Mouse (Mus musculus): ENCODE data around the gene Foxn3. TPM values are rescaled to one million over a fixed set of nuclear protein-coding genes. Genes with fewer than 3 reads are reported as not detected.

Foxn3 gene
- polyA plus RNA-seq, 1 experiment from 2014 or later: 95.8 TPM

DNA sequence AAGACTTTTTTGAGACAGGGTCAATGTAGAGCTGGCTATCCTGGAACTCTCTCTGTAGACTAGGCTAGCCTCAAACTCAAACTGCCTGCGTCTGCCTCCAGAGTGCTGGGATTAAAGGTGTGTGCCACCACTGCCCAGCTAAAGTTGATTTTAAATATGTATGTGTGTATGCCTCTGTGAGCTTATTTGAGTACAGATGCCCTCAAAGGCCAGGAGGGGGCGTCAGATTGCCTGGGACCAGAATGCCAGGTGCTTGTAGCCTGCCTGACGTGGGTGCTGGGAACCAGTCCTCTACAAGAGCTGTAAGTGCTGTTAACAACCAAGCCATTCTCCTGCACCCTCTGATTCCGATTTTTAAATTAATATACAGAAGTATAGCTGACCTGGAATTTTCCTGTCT, 23.2 kb downstream of the Foxn3 start:
- H3K4me1 ChIP-seq (ENCODE audit: control insufficient read depth, insufficient read depth, low read length): no peaks in the 10 kb centered on the region
- no peaks in the 10 kb centered on the region for H3K36me3 ChIP-seq (ENCODE audit: control insufficient read depth, insufficient read depth, low read length)
- H3K4me2 ChIP-seq (ENCODE audit: low read depth, low read length): no peak overlapping the region
- no peak overlapping the region for H3K27ac ChIP-seq (ENCODE audit: low read depth, low read length)
- H3K9me3 ChIP-seq (ENCODE audit: control insufficient read depth, low read length): no peaks in the 10 kb centered on the region
- ATAC-seq (ENCODE audit: low read depth): no peak
- H3K9ac ChIP-seq (replicated peaks; ENCODE audit: low read depth, low read length): no peak overlapping the region
- 94% methylated on average over 4 of the region's 4 CpGs for WGBS
- no peak overlapping the region for H3K4me3 ChIP-seq (ENCODE audit: low read depth, low read length)
- H3K27me3 ChIP-seq (ENCODE audit: control insufficient read depth, insufficient read depth, low read length): no peaks in the 10 kb centered on the region

- Histone ChIP-seq H3K4me3 (ENCODE audit: low read depth, low read length) (no peak overlapping the region), H3K27me3 (ENCODE audit: control insufficient read depth, insufficient read depth, low read length) (no peaks in the 10 kb centered on the region), H3K9ac (replicated peaks; ENCODE audit: low read depth, low read length) (no peak overlapping the region), H3K4me2 (ENCODE audit: low read depth, low read length) (no peak overlapping the region), H3K4me1 (ENCODE audit: control insufficient read depth, insufficient read depth, low read length) (no peaks in the 10 kb centered on the region), H3K36me3 (ENCODE audit: control insufficient read depth, insufficient read depth, low read length) (no peaks in the 10 kb centered on the region), H3K9me3 (ENCODE audit: control insufficient read depth, low read length) (no peaks in the 10 kb centered on the region), H3K27ac (ENCODE audit: low read depth, low read length) (no peak overlapping the region)
- 91% methylated on average over 6 of the region's 6 CpGs for WGBS
- no peak for ATAC-seq (ENCODE audit: low read depth)
Measured at GRCm38 (mm10) chr12:99537316-99537715, 26.1 kb downstream of the Foxn3 start.

GRCm38 (mm10) chr12:99536426-99536825, 27.0 kb downstream of the Foxn3 start:
- H3K4me3 ChIP-seq (ENCODE audit: low read depth, low read length): no peak overlapping the region
- H3K9ac ChIP-seq (replicated peaks; ENCODE audit: low read depth, low read length): no peak overlapping the region
- H3K4me2 ChIP-seq (ENCODE audit: low read depth, low read length): no peak overlapping the region
- no peaks in the 10 kb centered on the region for H3K4me1 ChIP-seq (ENCODE audit: control insufficient read depth, insufficient read depth, low read length)
- H3K36me3 ChIP-seq (ENCODE audit: control insufficient read depth, insufficient read depth, low read length): no peaks in the 10 kb centered on the region
- no peak for ATAC-seq (ENCODE audit: low read depth)
- no peaks in the 10 kb centered on the region for H3K9me3 ChIP-seq (ENCODE audit: control insufficient read depth, low read length)
- no peaks in the 10 kb centered on the region for H3K27me3 ChIP-seq (ENCODE audit: control insufficient read depth, insufficient read depth, low read length)
- 97% methylated on average over 5 of the region's 5 CpGs for WGBS
- no peak overlapping the region for H3K27ac ChIP-seq (ENCODE audit: low read depth, low read length)

- no peak overlapping the region for H3K9ac ChIP-seq (replicated peaks; ENCODE audit: low read depth, low read length)
- ATAC-seq (ENCODE audit: low read depth): no peak
- H3K4me3 ChIP-seq (ENCODE audit: low read depth, low read length): no peak overlapping the region
- WGBS: 92% methylated on average over 7 of the region's 7 CpGs
- H3K27me3 ChIP-seq (ENCODE audit: control insufficient read depth, insufficient read depth, low read length): no peaks in the 10 kb centered on the region
- no peak overlapping the region for H3K4me2 ChIP-seq (ENCODE audit: low read depth, low read length)
- H3K36me3 ChIP-seq (ENCODE audit: control insufficient read depth, insufficient read depth, low read length): no peaks in the 10 kb centered on the region
- 0 out of 2 replicates have a peak, but pooled peaks cover 2% of the 10 kb centered on the region for H3K4me1 ChIP-seq (ENCODE audit: control insufficient read depth, insufficient read depth, low read length)
- H3K27ac ChIP-seq (ENCODE audit: low read depth, low read length): no peak overlapping the region
- H3K9me3 ChIP-seq (ENCODE audit: control insufficient read depth, low read length): no peaks in the 10 kb centered on the region
Measured at GRCm38 (mm10) chr12:99532342-99532741, 31.0 kb downstream of the Foxn3 start.

GRCm38 (mm10) chr12:99529687-99530411, 33.5 kb downstream of the Foxn3 start:
- no peak overlapping the region for H3K4me2 ChIP-seq (ENCODE audit: low read depth, low read length)
- ATAC-seq (ENCODE audit: low read depth): no peak
- no peaks in the 10 kb centered on the region for H3K36me3 ChIP-seq (ENCODE audit: control insufficient read depth, insufficient read depth, low read length)
- H3K9me3 ChIP-seq (ENCODE audit: control insufficient read depth, low read length): no peaks in the 10 kb centered on the region
- H3K4me3 ChIP-seq (ENCODE audit: low read depth, low read length): no peak overlapping the region
- H3K9ac ChIP-seq (replicated peaks; ENCODE audit: low read depth, low read length): no peak overlapping the region
- 46% methylated on average over 17 of the region's 17 CpGs for WGBS
- H3K27ac ChIP-seq (ENCODE audit: low read depth, low read length): no peak overlapping the region
- 0 out of 2 replicates have a peak, but pooled peaks cover 2% of the 10 kb centered on the region for H3K4me1 ChIP-seq (ENCODE audit: control insufficient read depth, insufficient read depth, low read length)
- H3K27me3 ChIP-seq (ENCODE audit: control insufficient read depth, insufficient read depth, low read length): no peaks in the 10 kb centered on the region

GRCm38 (mm10) chr12:99528958-99529357, 34.4 kb downstream of the Foxn3 start:
- Histone ChIP-seq H3K27me3 (ENCODE audit: control insufficient read depth, insufficient read depth, low read length) (no peaks in the 10 kb centered on the region), H3K4me1 (ENCODE audit: control insufficient read depth, insufficient read depth, low read length) (0 out of 2 replicates have a peak, but pooled peaks cover 2% of the 10 kb centered on the region), H3K4me3 (ENCODE audit: low read depth, low read length) (no peak overlapping the region), H3K27ac (ENCODE audit: low read depth, low read length) (no peak overlapping the region), H3K9me3 (ENCODE audit: control insufficient read depth, low read length) (no peaks in the 10 kb centered on the region), H3K4me2 (ENCODE audit: low read depth, low read length) (no peak overlapping the region), H3K9ac (replicated peaks; ENCODE audit: low read depth, low read length) (no peak overlapping the region), H3K36me3 (ENCODE audit: control insufficient read depth, insufficient read depth, low read length) (no peaks in the 10 kb centered on the region)
- no peak for ATAC-seq (ENCODE audit: low read depth)
- WGBS: 45% methylated on average over 5 of the region's 5 CpGs

- WGBS: 69% methylated on average over 6 of the region's 6 CpGs
- no peaks in the 10 kb centered on the region for H3K36me3 ChIP-seq (ENCODE audit: control insufficient read depth, insufficient read depth, low read length)
- H3K4me3 ChIP-seq (ENCODE audit: low read depth, low read length): no peak overlapping the region
- no peak overlapping the region for H3K4me2 ChIP-seq (ENCODE audit: low read depth, low read length)
- 0 out of 2 replicates have a peak, but pooled peaks cover 2% of the 10 kb centered on the region for H3K4me1 ChIP-seq (ENCODE audit: control insufficient read depth, insufficient read depth, low read length)
- no peaks in the 10 kb centered on the region for H3K9me3 ChIP-seq (ENCODE audit: control insufficient read depth, low read length)
- ATAC-seq (ENCODE audit: low read depth): no peak
- H3K27me3 ChIP-seq (ENCODE audit: control insufficient read depth, insufficient read depth, low read length): no peaks in the 10 kb centered on the region
- H3K9ac ChIP-seq (replicated peaks; ENCODE audit: low read depth, low read length): no peak overlapping the region
- no peak overlapping the region for H3K27ac ChIP-seq (ENCODE audit: low read depth, low read length)
Measured at GRCm38 (mm10) chr12:99527452-99527851, 35.9 kb downstream of the Foxn3 start.

DNA sequence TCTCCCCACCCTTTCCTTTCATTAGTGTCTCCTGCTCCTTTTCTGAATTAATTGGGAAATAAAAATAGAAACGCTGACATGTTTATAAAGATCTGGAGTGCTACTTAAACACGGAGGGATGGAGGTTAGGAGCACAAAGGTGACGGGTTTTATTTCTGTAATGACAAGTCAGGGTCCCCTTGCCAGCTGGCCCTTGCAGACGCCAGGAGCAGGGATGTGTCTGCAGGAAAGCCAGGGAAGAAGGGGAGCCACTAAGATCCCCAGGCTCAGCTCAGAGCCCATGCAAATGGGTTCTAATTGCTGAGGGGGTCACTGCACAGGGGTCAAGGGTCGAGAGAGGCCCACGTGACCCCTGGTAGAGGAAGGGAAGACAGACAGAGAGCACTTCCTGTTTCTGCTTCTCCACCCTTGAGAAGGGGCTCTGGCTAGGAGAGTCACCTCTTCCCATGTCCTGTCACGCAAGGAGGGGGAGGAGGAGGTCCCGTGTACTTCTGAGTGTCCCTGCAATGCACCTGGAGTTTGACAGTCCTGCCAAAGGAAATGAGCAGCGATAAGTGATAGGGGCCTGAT, 36.7 kb downstream of the Foxn3 start:
- Histone ChIP-seq H3K4me3 (ENCODE audit: low read depth, low read length) (no peak overlapping the region), H3K9me3 (ENCODE audit: control insufficient read depth, low read length) (no peaks in the 10 kb centered on the region), H3K4me1 (ENCODE audit: control insufficient read depth, insufficient read depth, low read length) (0 out of 2 replicates have a peak, but pooled peaks cover 2% of the 10 kb centered on the region), H3K27me3 (ENCODE audit: control insufficient read depth, insufficient read depth, low read length) (no peaks in the 10 kb centered on the region), H3K36me3 (ENCODE audit: control insufficient read depth, insufficient read depth, low read length) (no peaks in the 10 kb centered on the region), H3K9ac (replicated peaks; ENCODE audit: low read depth, low read length) (no peak overlapping the region), H3K4me2 (ENCODE audit: low read depth, low read length) (no peak overlapping the region), H3K27ac (ENCODE audit: low read depth, low read length) (no peak overlapping the region)
- 64% methylated on average over 9 of the region's 9 CpGs for WGBS
- ATAC-seq (ENCODE audit: low read depth): no peak

DNA sequence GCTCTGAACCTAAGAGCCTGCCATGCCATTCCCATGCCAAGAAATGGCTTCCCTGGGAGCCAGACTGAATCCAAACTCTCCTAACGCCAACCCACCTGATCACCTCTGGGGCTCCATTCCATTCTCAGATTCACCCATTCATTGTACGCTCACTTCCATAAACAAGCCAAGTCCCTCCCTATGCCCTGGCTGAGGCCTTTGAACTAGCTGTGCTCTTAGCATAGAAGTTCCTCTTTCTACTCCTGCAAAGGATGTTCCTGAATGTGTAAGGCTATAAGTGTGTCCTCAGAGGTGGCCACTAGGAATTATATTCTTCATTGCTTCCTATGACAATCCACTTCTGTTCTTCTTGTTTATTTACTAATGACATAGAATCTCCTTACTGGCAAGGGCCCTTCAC, 40.5 kb downstream of the Foxn3 start:
- H3K9me3 ChIP-seq (ENCODE audit: control insufficient read depth, low read length): no peaks in the 10 kb centered on the region
- no peak overlapping the region for H3K9ac ChIP-seq (replicated peaks; ENCODE audit: low read depth, low read length)

More for the DNA sequence above, 40.5 kb downstream of the Foxn3 start:
- ATAC-seq (ENCODE audit: low read depth): no peak
- Histone ChIP-seq H3K4me2 (ENCODE audit: low read depth, low read length) (no peak overlapping the region), H3K27me3 (ENCODE audit: control insufficient read depth, insufficient read depth, low read length) (no peaks in the 10 kb centered on the region), H3K27ac (ENCODE audit: low read depth, low read length) (no peak overlapping the region), H3K36me3 (ENCODE audit: control insufficient read depth, insufficient read depth, low read length) (no peaks in the 10 kb centered on the region), H3K4me3 (ENCODE audit: low read depth, low read length) (no peak overlapping the region), H3K4me1 (ENCODE audit: control insufficient read depth, insufficient read depth, low read length) (0 out of 2 replicates have a peak, but pooled peaks cover 3% of the 10 kb centered on the region)
- 88% methylated on average over 2 of the region's 2 CpGs for WGBS
